Mouse (Mus musculus) thymus, postnatal 36 days (tissue): Measurements from ENCODE around the gene Olfr1062.
"Not testable (repeated sequence)": the region's sequence is repeated elsewhere in the genome, so short reads cannot be mapped to it uniquely, and the experiment has no call there.

Experiments
- DNase-seq, 2 experiments: peaks; one replicate each; pipeline ENCODE4 v3.0.0; 2022; ENCODE audit warnings: mixed read lengths in 2 of 2

Olfr1062 gene

DNA sequence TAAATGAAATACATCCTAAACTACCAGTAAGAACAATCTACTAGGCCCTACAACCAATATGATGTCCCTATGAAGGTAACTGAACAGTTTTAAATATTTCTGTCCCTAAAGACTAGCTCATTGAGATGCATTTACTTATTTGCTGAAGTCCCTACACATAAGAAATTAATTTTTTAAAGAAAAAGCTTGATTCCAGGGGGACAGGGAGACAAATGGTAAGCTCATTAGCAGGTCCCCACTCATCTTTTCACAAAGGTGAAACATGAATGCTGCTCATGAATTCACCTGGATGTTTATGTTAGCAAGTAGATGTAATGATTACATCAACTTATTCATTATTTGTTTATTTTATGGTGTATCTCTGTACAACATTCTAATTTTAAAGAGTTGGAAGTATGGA is at the start of gene Olfr1062:
Gene Olfr1062, minus strand, starts transcription at position 101 of the 400 bp plus-strand sequence.
- not testable (repeated sequence) for DNase-seq

DNA sequence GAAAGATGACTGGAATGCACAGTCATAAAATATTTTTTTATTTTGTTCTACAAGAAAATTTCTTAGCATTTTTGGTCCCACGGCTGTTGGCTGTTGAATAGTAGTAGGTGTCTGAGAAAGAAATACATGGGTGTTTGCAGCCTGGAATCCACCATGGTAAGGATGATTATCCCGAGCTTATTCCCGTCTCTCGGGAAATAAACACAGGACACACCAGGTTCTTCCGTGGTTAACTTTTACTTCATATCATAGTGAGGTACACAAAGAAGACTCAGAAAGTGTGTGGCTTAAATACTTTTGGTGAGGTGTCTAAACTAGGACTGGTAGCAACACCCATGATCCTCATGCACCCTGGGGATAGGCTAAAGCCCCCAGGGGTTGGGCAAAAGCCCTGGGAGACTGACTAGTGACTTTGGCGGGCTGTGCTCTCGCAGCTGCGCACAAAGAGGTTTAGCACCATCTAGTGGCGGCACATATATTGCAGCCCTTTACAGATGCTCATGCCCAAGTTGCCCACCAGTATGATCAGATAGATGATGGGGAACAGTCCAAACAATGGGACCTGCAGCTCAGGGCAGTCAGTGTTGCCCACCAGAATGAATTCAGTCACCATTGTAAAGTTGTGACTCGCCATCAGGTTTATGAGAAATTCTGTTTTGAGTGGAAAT is 38.0 kb upstream of the Olfr1062 start:
- DNase-seq: peak; percentile 19 to 21

DNA sequence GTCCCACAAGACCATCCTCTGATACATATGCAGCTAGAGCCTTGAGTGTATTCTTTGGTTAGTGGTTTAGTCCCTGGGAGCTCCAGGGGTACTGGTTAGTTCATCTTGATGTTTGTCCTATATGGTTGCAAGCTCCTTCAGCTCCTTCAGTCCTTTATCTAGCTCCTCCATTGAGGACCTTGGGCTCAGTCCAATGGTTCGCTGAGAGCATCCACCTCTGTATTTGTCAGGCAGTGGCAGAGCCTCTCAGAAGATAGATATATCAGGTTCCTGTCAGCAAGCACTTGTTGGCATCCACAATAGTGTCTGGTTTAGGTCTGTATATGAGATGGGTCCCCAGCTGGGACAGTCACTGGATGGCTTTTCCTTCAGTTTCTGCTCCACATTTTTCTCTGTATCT is 33.9 kb upstream of the Olfr1062 start:
- DNase-seq: no peak

DNA sequence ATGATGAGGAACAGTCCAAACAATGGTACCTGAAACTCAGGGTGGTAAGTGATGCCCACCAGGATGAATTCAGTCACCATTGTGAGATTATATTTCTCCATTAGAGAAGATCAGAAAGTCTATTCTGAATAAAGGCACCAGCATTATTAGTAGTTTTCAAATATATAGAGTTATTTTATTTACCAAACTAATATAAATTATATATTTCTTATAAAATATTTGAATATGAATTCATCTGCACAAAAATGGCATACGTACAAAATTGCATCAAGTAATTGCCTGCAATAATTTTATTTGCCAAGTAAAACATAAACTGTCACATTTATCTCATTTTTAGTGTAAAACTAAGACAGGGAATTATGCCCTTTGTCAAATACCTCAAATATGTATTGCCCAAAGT is 29.6 kb upstream of the Olfr1062 start, which contains the start of gene Olfr1066:
Gene Olfr1066, minus strand, starts transcription at position 101 of the 400 bp plus-strand sequence.
- no peak for DNase-seq

DNA sequence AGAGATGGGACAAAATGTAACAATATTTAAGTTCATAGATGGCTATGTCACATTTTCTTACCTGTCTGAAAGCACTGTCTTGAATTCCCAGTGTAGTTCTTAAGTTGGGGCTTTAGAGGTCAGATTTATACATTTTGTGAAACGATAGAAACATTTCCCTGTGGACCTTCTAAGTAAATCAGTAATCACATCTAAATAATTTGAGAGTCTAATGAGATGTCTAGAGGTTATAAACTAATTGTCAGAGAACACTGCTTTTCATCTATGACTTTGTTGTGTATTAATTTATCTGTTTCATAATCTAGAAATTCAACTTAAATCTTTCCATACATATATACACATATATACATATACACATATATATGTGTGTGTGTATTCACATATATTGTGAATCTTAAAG is 23.9 kb upstream of the Olfr1062 start, which contains the start of gene Olfr1065:
Gene Olfr1065, minus strand, starts transcription at position 101 of the 400 bp plus-strand sequence.
- DNase-seq: not testable (repeated sequence)

DNA sequence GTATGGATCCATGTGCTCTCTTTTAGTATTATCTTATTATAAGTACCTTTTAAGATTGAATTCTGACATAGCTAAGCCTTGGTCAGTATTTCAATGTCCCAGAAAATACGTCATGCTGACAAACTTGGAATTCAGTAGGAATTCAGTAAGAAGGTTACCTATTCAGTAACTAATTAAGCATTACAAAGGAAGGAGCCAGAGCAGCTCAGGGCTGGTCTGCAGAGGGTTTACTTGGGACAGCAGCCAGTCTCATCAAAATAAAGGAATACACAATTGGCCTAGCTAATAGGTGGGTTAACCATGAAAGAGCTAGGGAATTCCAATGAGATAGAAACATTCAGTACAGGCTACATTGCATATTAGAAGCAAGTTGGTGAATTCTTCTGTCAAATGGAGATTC is 15.6 kb upstream of the Olfr1062 start:
- not testable (repeated sequence) for DNase-seq

DNA sequence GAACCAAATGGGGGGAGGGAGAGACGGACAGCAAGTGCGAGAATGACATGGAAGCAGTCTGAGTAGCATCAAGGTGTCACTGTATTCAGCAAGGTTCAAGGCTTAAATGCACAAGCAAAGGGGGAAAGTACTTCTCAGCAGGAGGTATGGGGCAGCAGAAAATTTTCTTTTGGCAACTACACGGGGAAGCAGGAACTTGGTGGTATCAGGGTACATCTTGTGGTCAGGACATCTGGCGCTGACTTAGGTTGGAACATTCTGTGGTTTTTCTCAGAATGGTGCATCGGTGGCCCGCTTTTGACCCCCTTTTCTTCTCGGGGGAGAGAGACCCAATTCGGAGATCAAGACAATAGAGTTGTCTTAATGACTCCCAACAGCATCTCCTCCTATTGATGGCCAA is 2.0 kb upstream of the Olfr1062 start:
- peak in 1 of 2 experiments; percentile 8 for DNase-seq

DNA sequence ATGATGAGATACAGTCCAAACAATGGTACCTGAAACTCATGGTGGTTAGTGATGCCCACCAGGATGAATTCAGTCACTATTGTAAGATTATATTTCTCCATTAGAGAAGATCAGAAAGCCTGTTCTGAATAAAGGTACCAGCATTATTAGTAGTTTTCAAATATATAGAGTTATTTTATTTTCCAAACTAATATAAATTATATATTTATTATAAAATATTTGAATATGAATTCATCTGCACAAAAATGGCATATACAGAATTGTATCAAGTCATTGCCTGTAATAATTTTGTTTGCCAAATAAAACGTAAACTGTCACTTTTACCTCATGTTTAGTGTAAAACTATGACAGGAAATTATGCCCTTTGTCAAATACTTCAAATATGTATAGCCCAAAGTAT is 12.6 kb downstream of the Olfr1062 start, which contains the start of gene Olfr1061:
Gene Olfr1061, minus strand, starts transcription at position 101 of the 400 bp plus-strand sequence.
- DNase-seq: no peak

DNA sequence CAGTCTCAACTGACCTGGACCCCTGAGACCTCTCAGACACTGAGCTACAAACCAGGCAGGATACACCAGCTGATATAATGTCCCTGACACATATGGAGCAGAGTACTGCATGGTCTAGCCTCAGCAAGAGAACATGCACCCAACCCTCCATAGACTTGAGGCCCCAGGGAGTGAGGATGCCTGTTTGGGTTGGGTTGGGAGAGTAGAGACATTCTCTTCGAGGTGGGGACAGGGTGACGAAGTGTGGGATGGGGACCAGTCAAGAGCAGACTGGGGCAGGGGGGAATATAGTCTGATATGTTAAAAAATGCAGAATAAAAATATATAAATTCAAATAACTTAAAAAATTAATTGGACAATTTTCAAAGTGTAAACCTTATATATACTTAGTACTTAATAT is 31.4 kb downstream of the Olfr1062 start:
- no peak for DNase-seq

DNA sequence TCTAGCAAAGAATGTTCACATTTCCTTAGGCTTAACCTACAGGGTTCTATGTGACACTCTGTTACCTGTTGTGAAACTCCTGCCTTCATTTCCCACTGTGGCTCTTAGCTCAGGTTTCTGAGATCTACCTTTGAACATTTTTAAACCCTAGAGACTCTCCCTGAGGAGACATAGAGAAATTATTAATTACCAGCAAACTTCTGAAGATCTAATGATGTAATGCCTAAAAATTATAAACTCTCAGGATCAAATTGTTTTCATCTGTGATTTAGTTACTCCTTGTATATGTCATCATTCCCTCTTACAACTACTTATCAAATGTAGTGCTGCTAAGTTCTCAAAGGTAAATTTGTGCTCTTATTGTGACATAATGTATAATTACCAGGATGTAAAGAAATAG is 38.1 kb downstream of the Olfr1062 start, which contains the start of gene Olfr1058:
Gene Olfr1058, minus strand, starts transcription at position 101 of the 400 bp plus-strand sequence.
- not testable (repeated sequence) for DNase-seq

DNA sequence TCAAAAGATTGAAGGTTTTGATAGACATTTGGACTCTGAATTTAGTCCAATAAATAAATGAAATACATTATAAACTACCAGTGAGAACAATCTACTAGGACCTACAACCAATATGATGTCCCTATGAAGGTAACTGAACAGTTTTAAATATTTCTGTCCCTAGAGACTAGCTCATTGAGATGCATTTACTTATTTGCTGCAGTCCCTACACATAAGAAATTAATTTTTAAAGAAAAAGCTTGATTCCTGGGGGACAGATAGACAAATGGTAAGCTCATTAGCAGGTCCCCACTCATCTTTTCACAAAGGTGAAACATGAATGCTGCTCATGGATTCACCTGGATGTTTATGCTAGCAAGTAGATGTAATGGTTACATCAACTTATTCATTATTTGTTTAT is 48.3 kb downstream of the Olfr1062 start, which contains the start of gene Olfr1057:
Gene Olfr1057, minus strand, starts transcription at position 101 of the 400 bp plus-strand sequence.
- no peak for DNase-seq
